8 mouse cellular contexts compared by ENCODE assay signal in genomic region chr11:121475699-121476415, GRCm38 (mm10). TPM values are rescaled to one million over a fixed set of nuclear protein-coding genes. Genes with fewer than 3 reads are reported as not detected.
DNase-seq lines count a peak whose midpoint lies in the region; TF ChIP-seq lines count a peak whose summit lies in the region.

No protein-coding gene starts in this region.

- no peaks in the 10 kb centered on the region for H3K4me1 ChIP-seq in liver, adult 2 months (ENCODE audit: control insufficient read depth, insufficient read depth, low read length)

- H3K36me3 ChIP-seq in liver, adult 2 months (ENCODE audit: control insufficient read depth, insufficient read depth, low read length), result no peaks in the 10 kb centered on the region; the same call in 1 of the 2 replicates

- peak overlapping the region; percentile 32; the same call in 1 of the 2 replicates for H3K9ac ChIP-seq in liver, adult 2 months (ENCODE audit: low read depth, low read length)

- 12% methylated on average over 9 of the region's 9 CpGs for WGBS in liver, adult 2 months

- peak; percentile 45 to 51 for DNase-seq in urinary bladder, adult 18-20 months (ENCODE audit: low spot score in 2 of 2)
- DNase-seq in urinary bladder, postnatal 10 days (ENCODE audit: low spot score), result no peak
- DNase-seq in cerebellum, adult 8-10 months, result peak; percentile 70
- peak; percentile 58 to 66 for DNase-seq in frontal cortex, postnatal 25 days (ENCODE audit: low spot score in 2 of 2)
- peak; percentile 79 for DNase-seq in kidney, adult 9 months
- peak; percentile 59 for DNase-seq in liver, adult 2 months (ENCODE audit: extremely low read depth, low read depth, low spot score)
- DNase-seq in ovary, adult 18-20 months (ENCODE audit: low spot score), result peak; percentile 29
- peak; percentile 79 for DNase-seq in thymus, postnatal 0 days (ENCODE audit: low spot score)

- H3K79me2 ChIP-seq in liver, adult 2 months (ENCODE audit: control insufficient read depth, insufficient read depth, low read length), result no peaks in the 10 kb centered on the region

- H3K27ac ChIP-seq in liver, adult 2 months (replicated peaks; ENCODE audit: insufficient read depth, low read depth, low read length), result no peak overlapping the region

- H3K4me3 ChIP-seq in liver, adult 2 months (ENCODE audit: insufficient read depth, low read depth, low read length), result no peak overlapping the region

- H3K27me3 ChIP-seq in liver, adult 2 months (ENCODE audit: control insufficient read depth, insufficient read depth, low read length), result no peaks in the 10 kb centered on the region

- TF ChIP-seq CTCF in liver, adult 2 months (IDR thresholded peaks at IDR 0.05; ENCODE audit: low read depth, low read length), result peak; percentile 91

- TF ChIP-seq POLR2A in liver, adult 2 months (IDR thresholded peaks at IDR 0.05; ENCODE audit: extremely low read depth, insufficient read depth, low read length), result no peak

RNA-seq across cellular contexts. Expression of gene Tbcd, which starts 24.1 kb away (rescaled TPM):
- total RNA-seq in liver, adult 2 months (2014; rRNA removed), result 23.5 and 27.6 TPM in 2 replicates
- polyA plus RNA-seq in liver, adult 2 months (2012; rRNA removed), result 31.8 and 33.4 TPM in 2 replicates
- 45.5 and 51.7 TPM in 2 replicates for polyA plus RNA-seq in thymus, postnatal 0 days (2015; fragmentation: Nextera tagmentation; extraction: Ambion mirVana)

RNA-seq across cellular contexts. Expression of gene Fn3k, which starts 41.1 kb away (rescaled TPM):
- 12.0 and 13.4 TPM in 2 replicates for total RNA-seq in liver, adult 2 months (2014; rRNA removed)
- 17.1 and 18.5 TPM in 2 replicates for polyA plus RNA-seq in liver, adult 2 months (2012; rRNA removed)
- 6.8 and 6.9 TPM in 2 replicates for polyA plus RNA-seq in thymus, postnatal 0 days (2015; fragmentation: Nextera tagmentation; extraction: Ambion mirVana)

RNA-seq across cellular contexts. Expression of gene Zfp750, which starts 43.3 kb away (rescaled TPM):
- 1.0 and 2.8 TPM in 2 replicates for total RNA-seq in liver, adult 2 months (2014; rRNA removed)
- polyA plus RNA-seq in liver, adult 2 months (2012; rRNA removed), result 2.7 and 3.5 TPM in 2 replicates
- polyA plus RNA-seq in thymus, postnatal 0 days (2015; fragmentation: Nextera tagmentation; extraction: Ambion mirVana), result 1.1 TPM in 2 replicates

RNA-seq across cellular contexts. Expression of gene Fn3krp, which starts 54.7 kb away (rescaled TPM):
- 10.4 and 12.7 TPM in 2 replicates for total RNA-seq in liver, adult 2 months (2014; rRNA removed)
- polyA plus RNA-seq in liver, adult 2 months (2012; rRNA removed), result 5.5 and 7.6 TPM in 2 replicates
- 7.4 and 7.8 TPM in 2 replicates for polyA plus RNA-seq in thymus, postnatal 0 days (2015; fragmentation: Nextera tagmentation; extraction: Ambion mirVana)
